Mouse (Mus musculus): ENCODE data around the gene Dync1li2.
A peak's percentile ranks its signal among the peaks of the same experiment; 100 is the strongest.

Dync1li2 gene

DNA sequence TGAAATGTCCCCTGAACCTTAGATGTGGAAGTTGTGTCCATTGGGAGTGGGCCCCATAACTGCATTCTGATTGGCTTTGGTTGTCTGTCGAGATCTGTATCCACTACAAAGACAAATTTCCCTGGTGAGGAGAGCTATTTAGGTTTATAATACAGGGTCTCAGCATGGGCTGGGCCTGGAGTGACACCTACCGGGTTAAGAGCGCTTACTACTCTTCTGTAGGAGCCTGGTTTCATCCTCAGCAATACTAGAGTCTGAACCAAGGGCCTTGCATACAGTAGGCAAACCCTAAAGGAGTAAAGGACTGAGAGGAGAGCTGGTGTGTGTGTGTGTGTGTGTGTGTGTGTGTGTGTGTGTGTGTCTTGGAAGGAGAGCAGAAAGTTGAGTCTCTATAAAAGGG lies 28.6 kb downstream of the Dync1li2 start:
- DNase-seq (ENCODE audit: low read depth) = no peak

DNA sequence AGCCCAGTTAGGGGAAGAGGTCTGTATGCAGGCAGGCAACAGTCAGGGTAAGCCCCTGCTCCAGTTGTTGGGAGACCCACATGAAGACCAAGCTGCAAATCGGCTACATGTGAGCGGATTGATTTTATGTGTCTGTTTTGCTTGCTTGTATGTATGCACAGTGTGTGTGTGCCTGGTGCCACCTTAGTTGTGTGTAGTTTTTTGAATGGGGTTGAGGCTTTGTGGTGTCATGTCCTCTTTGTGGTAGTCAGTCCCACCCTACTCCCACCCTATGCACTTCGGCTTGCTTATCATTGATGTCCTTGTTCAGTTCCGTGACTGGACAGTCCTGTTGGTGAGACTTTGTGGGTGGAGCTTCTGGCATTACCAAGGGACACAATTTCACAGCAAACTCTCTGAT lies 29.1 kb downstream of the Dync1li2 start:
- DNase-seq (ENCODE audit: low read depth) = no peak

DNA sequence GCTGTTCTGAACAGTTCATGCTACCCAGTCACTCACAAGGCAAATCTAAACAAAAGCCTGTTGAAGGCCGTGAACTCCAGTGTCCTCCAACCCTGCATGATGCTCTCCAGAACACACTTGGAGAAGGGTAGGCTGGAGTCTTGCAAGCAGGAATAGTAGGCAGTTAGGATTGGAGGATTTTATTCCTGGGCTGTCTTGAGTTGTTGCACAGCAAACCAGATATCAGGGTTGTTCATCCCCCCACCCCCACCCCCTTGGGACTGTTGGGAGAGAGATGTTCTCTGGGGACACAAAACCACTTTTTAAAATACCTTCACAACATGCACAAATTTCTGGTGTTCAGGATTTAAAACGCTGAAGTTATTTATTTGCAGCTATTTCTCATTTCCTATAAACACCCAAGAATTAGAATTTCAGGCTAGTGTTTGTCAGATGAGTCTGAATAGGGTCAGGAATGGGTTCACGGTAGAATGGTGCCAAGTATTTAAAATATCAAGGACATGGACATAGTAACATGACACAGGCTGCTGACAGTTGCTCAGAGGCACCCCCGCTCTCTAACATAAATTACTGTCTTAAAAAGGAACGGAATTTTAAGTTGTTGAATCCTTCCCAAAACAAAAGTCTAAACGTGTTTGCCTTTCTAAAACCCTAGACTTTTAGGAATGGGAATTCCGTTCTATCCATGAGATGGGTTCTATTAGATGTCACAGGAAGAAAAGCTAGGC lies 29.9 kb downstream of the Dync1li2 start:
- no peak for DNase-seq (ENCODE audit: low read depth)

DNA sequence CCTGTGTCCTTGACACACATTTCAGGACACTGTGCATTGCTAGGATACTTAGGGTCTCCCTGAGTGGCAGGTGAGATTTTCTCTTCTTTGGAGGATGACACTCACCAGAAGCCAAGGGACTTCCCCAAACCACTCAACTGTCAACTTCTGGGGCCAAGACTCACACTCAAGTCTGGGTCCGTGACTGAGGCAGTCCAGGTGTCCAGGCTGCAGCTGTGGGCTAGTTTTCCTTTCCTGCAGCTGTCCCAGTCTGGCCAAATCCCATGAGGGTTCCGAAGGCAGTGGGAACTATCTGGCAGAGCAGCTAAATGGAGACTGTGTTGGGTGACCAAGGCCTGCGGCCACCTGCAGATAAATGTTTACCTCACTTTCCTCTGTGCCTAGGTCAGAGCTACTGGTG lies 30.9 kb downstream of the Dync1li2 start:
- no peak for DNase-seq (ENCODE audit: low read depth)

DNA sequence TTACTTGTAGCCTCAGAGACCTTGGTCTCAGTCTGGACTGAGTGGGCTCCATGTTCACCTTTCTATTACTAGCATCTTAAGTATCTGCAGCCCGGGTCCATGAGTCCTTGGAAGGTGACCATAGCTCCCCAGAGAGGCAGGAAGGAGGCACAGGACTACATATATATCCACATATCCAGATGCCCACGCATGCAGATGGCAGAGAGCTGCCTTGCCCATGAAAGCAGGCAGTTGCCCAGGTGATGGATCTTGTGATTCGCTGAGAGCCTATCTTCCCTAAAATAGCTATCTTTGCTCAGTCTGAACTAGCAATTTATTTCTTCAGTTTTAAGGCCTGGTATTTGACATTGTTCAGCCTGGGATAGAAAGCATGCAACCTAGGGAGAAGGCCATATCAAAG lies 31.4 kb downstream of the Dync1li2 start:
- DNase-seq (ENCODE audit: low read depth) = no peak

DNA sequence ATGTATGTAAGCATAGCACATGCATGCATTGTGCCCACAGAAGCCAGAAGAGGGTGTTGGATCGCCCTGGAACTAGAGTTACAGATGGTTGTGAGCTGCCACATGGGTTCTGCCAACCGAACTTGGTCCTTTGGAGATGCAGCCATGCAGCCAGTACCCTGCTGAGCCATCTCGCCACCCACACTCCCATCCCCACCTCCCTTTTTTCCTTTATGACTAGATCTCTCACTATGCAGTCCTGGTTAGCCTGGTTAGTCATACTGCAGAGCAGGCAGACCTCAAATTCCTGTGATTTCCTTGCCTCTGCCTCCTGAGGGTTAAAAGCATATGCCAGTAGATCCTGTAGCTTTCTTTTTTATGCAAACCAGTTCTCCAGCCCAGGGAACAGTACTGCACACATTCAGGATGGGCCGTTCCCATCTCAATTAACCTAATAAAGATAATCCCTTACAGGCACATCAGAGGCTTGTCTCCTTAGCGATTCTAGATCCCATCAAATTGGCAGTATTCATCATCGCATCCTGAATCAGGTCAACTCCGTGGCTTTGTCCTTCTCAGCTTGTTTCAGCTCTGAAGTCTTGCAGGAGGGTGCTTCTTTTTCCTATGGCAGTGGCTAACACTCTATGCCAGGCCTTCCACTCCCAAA lies 32.1 kb downstream of the Dync1li2 start:
- DNase-seq (ENCODE audit: low read depth) = no peak

DNA sequence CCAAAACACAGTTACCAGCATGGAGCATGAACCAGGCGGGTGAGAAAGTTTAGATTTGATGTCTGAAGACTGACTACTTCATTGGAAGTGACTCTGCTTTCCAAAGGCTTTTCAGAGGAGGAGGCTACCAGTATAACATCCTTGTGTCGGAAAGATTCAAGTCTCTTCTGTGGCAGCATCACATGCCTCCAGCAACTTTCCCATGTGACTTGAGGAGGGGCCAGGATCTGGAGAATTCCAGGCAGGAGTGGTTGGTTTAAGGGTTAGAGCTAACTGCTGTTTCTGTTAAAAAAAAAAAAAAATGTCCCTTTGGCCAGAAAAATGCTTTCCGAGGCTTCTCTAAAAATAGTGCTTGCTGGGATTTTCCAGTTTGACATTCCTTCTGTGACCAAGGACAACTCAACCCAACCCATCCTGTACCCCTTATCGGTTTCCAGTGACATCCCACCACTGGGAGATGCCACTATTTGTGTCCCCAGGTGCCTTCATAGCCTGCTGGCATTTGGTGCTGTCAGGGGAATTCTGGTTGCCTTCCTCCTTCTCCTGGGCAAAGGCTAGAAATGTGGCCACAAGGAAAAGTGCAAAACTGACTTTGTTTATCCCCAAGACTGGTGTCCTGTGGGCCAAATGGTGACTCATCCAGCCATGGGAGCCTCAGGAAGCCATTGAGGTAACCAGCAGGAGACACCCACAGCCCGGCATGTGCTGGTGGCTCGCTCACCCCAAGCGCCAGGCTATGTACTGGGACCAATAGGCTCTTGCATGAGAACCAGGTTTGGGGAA lies 34.3 kb downstream of the Dync1li2 start:
- no peak for DNase-seq (ENCODE audit: low read depth)

DNA sequence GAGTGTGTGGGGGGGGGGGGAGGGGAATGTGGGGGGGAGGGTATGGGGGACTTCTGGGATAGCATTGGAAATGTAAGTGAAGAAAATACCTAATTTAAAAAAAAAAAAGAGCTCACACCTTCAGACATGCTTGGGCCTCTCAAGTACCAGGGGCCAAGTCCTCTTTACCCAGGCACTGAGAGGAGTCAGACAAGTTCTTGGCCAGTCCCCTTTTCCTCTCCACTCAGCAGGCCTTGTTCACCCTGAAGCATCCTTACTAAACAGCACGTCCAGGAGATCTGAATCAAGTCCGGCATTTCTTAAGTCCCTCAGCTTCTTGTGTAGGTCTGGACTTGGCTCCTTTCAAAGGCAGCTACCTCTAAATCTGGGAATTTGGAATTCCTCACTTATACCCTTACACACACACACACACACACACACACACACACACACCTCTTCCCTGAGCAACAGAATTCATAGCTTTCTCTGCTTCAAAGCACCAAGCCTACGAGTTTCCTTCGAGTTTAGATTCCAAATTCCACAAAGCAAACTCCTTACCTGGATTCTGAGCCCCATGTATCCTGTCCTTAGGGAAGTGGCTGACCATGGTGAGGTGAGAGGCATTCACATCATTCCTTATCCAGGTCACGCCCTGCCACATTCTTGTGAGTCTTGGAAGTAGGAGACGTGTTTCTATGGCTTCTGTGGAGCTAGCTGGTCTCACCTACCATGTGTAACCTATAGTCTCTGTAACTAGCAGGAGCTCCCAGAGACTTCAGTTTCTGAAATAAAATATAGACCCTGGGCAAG lies 36.3 kb downstream of the Dync1li2 start:
- DNase-seq (ENCODE audit: low read depth) = no peak

DNA sequence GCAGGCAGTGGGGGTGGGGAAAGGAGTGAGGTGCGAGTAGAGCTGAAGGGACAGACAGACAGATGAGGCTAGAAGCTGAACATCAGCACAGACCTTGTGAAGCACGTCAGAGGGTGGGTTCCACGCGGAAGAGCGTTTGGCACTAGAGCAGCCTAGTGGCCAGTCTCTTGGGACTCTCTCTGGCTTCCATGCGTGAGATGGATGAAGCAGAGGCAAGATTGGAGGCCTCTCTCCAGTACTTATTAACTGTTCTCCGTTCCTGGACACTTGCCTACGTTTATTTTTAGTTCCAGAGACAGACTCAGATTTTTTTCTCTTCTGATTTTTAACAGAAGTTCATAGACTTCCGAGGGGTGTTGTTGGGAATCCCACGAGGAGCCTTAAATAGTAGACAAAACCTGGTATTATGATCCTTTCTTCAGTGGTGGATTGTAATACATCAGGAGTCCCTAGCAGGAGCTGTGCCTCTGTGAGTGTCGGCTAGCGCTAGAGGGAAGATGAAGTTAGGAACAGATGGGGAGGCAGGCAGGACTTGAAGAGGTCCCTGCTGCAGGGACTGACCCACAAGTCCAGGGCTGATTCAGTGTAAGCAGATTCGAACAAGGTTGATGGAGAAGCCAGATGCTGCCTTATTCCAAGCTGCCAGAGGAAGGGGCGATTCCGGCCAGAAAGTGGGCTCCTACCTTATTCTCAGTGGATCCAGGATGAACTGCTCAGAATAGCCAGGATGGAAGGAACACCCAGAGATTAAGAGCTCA lies 37.2 kb downstream of the Dync1li2 start:
- DNase-seq (ENCODE audit: low read depth) = no peak

DNA sequence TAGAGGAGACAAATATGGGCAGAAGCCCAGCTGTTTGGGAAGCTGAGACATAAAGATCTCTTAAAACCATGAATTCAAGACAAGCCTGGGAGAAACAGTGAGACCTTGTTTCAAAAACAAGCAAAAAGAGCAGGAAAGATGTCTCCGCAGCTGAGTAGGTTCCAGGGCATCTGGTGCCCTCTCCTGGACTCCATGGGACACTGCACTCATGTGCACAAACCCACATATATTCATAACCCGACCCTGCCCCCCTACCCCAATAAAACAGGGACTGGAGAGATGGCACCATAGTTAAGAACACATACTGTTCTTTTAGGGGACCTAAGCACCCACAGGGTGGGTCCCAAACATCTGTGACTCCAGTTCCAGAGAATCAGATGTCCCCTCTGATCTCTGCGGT lies 39.3 kb downstream of the Dync1li2 start:
- DNase-seq (ENCODE audit: low read depth) = no peak

DNA sequence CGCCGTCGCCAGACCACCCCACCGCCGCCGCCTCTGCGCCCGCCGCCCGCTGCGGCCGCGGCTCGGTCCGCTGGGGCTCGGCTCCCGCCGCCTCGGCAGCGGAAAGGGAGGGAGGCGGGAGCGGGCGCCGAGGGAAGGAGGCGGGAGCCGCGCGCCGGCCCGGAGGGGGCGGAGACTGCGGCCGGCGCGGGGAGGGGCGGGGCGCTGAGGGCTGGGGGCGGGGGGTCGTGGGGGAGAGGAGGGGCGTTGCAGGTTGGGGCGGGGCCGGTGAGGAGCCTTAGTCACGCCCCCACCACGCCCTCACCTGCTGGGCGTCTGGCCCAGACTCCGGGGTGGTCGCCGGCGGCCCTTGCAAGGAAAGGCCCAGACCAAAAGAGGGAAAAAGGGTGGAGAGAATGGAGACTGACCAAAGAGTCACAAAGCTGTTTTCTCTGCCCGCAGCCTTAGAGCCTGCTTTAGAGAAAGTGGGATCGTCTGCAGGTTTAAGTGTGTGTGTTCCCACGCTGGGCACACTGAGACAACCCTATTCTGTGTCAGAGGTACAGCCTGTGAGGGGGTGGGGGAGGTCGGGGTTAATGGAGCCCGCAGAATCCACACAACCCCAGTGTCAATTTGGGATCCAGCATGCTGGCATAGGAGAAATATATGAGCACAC lies 47.0 kb downstream of the Dync1li2 start, which contains the start of gene Cmtm4:
Gene Cmtm4 (minus strand): TSS at position 105 of the 655 bp plus-strand sequence.
- DNase-seq (ENCODE audit: low read depth) = no peak

DNA sequence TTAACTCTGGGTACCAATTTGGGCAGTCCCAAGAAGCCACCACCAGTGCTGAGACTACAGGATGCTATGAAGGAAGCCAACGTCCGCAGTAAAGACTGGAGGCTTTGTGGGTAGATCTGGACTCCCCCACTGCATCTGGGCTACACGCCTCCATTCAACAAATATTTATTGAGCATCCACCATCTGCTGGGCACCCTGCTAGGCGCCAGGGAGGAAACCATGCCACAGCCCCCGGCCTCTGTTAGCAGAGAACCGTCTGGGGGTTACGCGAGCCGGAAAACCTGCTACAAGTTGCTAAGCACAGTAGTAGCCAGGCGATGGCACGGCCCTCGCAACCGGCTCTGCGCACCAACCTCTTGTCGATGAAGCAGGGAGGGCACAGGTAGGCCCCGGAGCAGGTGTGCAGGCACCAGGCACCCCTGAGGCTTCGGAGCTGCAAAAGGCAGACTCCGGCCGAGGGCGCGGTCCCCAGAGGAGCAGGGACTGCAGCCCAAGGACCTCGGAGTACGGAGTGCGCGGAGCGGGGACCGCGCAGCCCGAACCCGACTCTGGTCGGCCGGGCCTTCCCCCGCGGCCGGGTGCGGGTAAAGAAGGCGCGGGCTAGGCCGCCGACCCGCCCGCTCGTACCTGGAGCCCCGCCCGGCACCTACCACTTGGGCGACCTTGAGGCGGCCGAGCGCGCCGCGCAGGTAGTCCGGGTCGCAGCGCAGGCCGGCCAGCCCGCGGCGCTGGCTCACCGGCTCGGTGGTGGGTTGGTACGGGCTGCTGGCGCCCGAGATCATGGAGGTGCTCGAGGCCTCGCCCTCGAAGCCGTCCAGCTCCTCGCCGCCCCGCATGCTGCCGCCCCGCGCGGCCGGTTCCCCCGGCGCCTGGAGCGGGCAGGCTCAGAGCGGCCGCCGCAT lies 47.8 kb downstream of the Dync1li2 start:
- peak; percentile 61 for DNase-seq (ENCODE audit: low read depth)

DNA sequence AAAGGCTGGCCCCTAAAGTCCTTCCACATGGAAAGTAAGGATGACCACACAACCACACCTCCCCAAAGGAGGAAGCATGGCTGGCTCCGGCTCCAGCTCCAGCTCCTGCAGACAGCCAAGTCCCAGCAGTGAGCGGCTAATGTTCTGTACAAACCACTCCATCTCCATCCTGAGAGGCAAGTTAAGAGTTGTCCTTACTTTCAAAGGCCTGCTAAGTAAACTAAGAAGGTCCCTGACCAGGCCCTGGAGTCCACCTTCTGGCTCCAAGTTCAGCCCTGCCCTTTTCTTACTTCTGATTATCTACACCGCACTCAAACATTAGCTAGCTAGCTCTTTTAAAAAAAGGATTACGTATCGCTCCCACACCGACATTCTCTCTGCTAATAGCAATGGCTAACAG lies 49.1 kb downstream of the Dync1li2 start:
- no peak for DNase-seq (ENCODE audit: low read depth)

DNA sequence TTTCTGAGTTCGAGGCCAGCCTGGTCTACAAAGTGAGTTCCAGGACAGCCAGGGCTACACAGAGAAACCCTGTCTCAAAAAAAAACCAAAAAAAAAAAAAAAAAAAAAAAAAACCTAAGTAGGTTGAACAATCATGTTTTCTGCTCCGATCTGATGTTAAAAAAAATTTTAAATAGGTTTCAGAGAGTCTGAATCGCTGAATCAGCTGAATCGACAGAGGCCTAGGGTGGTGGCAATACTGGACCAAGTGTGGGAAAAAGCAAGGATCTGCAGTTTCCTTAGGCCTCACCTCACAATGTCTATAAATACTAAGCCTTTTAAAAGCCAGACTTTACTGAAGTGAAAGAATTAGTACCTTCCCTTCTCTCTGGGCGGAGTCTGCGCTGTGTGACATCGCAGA lies 49.7 kb downstream of the Dync1li2 start:
- DNase-seq (ENCODE audit: low read depth) = no peak

DNA sequence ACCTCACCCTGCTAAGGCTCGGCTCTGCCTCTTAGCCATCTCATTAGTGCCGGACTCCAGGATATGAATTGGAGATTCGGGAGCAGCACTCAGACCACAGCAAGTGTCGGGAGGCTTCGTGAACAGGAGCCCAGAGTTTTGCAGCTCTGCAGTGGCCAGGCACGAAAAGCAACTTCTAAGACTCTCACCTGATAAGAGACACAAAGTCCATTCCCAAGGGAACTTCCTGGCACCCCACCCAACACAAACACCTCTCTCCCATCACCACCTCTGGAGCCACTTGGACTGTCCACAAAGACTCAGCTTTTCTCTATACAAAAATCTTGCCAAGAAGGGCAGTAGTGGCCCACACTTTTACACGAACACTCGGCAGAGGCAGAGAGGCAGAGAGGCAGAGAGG lies 52.6 kb downstream of the Dync1li2 start:
- DNase-seq (ENCODE audit: low read depth) = no peak

DNA sequence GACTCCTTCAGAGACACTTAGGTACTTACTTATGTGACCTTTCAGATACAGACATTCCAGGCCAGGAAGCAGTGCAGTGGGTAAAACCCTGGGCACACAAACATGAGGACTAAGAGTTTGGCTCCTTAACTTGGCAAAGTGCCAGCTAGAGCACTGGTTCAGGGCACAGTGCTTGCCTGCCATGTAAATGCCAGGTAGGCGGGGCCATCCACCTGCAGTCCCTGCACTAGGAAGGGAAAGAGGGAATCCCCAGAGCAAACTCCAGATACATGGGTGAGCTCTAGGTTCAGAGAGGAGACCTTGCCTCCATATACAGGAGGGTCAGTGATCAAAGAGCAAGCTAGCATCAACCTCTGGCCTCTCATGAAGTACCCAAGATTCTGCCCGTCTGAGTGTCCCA lies 54.9 kb downstream of the Dync1li2 start:
- DNase-seq (ENCODE audit: low read depth) = peak; percentile 16

DNA sequence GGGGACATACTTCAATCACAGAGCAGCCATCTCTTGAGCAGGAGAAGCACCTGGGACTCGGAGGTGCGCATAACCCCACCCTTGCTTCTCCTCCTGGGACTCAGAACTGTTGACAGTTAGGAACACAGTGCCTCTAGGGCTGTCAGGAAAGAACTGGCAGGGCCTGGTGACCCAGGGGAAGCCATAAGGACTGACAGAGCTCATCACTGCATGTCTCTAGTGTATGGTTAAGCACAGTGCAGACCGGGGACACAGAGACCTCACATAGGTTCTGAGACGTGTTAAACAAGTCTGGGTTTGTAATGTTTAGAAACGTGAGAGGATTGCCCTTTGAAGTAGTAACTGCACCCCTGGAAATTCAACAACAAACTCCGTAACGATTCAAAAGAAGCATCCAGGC lies 55.3 kb downstream of the Dync1li2 start:
- no peak for DNase-seq (ENCODE audit: low read depth)

DNA sequence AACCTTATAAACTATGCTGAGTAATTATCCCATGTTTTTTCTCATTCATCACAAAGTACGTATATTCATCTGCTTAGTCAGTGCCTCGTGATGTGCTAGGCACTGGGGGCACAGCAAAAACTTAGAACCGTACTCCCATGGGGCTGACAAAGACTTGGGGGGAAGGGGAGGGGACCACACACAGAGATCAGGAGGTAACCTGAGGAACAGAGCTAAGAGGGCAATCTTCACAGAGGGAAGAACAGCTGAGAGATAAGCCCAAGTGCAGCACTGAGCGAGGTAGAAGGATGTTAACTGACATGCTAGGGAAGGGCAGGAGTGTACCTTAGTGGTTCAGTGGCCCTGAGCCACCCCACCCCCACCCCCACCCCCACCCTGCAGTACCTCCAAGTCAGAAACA lies 56.2 kb downstream of the Dync1li2 start:
- no peak for DNase-seq (ENCODE audit: low read depth)

DNA sequence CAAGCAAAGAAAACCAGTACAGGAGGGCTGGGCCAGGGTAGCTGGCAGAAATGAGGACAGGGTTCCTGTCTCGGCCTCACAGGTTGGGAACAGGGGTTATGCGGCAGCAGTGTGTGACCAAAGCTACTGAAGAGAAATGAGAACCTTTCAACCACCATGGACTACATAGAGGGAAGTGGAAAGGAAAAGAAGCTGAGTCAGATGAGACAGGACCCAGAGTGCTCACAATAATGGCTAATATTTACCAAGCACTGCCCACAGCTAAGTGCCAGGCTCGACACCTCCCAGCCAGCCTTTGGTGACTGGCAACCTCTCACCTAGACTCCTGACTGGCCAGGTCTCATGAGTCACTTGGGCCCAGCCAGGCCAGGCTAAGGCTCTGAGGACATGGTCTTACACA lies 58.9 kb downstream of the Dync1li2 start:
- no peak for DNase-seq (ENCODE audit: low read depth)

DNA sequence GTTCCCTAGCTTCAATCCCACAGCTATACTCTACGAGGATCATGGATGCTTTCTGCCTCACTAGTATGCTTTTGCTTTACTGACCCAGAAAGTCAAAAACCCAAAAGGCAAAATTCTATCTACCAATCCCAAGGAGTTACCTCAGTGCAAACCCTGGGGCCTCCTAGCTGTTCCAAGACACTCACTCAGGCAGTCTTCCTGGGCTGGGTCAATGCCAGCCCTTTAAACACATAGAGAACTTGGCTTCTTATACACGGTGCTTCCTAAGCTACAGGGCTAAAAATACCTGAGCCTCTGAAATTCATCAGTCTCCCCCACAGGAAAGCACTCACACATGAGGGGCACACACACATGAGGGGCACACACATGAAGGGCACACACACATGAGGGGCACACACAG lies 59.6 kb downstream of the Dync1li2 start:
- DNase-seq (ENCODE audit: low read depth) = no peak

Data from naive thymus-derived CD4-positive, alpha-beta T cell, adult 2 months (primary cell).